Mouse (Mus musculus) bone marrow macrophage, adult 2 months (primary cell): Measurements from ENCODE around the gene Olfr876.

Source experiments
- CTCF ChIP-seq: IDR thresholded peaks from 2 replicates; pipeline ENCODE4 v1.5.1; 2012; ENCODE audit warnings: low read depth, mild to moderate bottlenecking, low read length, moderate library complexity
- POLR2A ChIP-seq: IDR thresholded peaks from 2 replicates; pipeline ENCODE4 v1.6.1; 2012; ENCODE audit warnings: mild to moderate bottlenecking, low read depth, low read length, borderline replicate concordance

DNA sequence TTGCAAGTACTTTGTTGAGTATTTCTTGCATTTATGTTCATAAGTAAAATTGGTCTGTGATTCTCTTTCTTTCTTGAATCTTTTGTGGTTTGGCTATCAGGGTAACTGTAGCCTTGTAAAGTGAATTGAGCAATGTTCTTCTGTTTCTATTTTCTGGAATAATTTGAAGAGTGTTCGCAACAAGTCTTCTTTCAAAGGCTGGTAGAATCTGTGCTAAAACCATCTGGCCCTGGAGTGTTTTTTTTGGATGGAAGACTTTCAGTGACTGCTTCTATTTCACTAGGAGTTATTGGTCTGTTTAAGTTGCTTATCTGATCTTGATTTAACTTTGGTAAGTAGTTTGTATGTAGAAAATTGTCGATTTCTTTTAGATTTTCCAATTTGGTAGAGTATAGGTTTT lies 46.4 kb downstream of the Olfr876 start:
- TF ChIP-seq CTCF, result no peak
- TF ChIP-seq POLR2A, result no peak
